Mouse (Mus musculus) natural killer cell, adult 2 months (primary cell): ENCODE measurements around the gene Zfp92.

Source experiments
- DNase-seq, 2 experiments: peaks; one replicate each; pipeline ENCODE4 v3.0.0; 2022; ENCODE audit warnings: low spot score in 2 of 2

Gene Zfp92

GRCm38 (mm10) chrX:73474340-73475165 lies 63.7 kb downstream of the Zfp92 start:
- no peak for DNase-seq

- no peak for DNase-seq
These were observed 64.9 kb downstream of the Zfp92 start for GRCm38 (mm10) chrX:73475658-73476256.

- no peak for DNase-seq
These were observed 65.7 kb downstream of the Zfp92 start for GRCm38 (mm10) chrX:73476621-73477020.

- DNase-seq, result no peak
These were observed 66.6 kb downstream of the Zfp92 start for GRCm38 (mm10) chrX:73477500-73477899.
